Mouse (Mus musculus): ENCODE measurements at regions not wholly inside any gene's neighbourhood (a gene's known extent, or its start where the extent isn't known, plus 50 kb on each side); places are given as distances from the start of the nearest gene placed in this dataset.

DNA sequence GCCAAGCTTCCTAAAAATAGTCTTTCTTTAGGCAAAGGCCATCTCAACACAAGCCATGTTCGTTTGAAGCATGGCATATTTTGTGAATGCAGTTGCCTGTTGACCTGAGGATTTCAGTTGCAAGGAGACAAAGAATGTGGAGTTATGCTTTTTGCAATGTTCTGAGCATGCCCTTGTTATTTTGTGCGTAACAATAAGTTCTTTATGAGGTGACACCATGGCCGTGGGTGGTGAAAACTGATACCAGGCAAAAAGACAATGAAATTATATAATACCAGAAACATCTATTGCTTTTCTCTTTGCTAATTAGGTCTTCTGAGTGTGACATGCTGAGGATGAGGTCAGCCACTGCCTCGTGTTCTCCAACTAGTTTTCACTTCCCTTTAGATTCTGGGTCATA, 236.4 kb downstream of the Ttc32 start:
- no peak for DNase-seq (ENCODE audit: low spot score in 2 of 2)

GRCm38 (mm10) chr12:9271484-9271883, 241.7 kb downstream of the Ttc32 start:
- no peak for DNase-seq (ENCODE audit: low spot score in 2 of 2)

GRCm38 (mm10) chr12:9274181-9274580, 244.4 kb downstream of the Ttc32 start:
- no peak for DNase-seq (ENCODE audit: low spot score in 2 of 2)

DNA sequence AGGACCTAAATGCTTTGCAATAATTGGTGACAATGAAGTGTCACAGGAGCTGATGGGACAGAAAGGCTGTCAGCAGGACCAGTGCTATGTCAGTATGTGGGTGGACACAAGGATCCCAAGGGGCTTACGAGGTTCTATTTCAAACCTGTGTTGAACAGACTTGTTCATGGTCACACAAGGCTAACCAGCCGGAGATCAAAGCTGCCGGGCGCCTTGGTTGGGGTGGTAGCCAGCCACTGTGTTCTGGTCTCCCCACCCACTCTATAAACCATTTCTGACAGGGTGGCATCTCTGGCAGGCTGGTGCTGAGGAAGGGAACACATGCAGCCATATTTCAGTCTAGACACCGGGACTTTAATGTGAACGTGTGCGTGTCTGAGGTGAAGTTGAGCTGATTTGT, 245.9 kb downstream of the Ttc32 start:
- DNase-seq (ENCODE audit: low spot score in 2 of 2), result no peak

GRCm38 (mm10) chr12:9278735-9279134, 248.9 kb downstream of the Ttc32 start:
- DNase-seq (ENCODE audit: low spot score in 2 of 2), result no peak

DNA sequence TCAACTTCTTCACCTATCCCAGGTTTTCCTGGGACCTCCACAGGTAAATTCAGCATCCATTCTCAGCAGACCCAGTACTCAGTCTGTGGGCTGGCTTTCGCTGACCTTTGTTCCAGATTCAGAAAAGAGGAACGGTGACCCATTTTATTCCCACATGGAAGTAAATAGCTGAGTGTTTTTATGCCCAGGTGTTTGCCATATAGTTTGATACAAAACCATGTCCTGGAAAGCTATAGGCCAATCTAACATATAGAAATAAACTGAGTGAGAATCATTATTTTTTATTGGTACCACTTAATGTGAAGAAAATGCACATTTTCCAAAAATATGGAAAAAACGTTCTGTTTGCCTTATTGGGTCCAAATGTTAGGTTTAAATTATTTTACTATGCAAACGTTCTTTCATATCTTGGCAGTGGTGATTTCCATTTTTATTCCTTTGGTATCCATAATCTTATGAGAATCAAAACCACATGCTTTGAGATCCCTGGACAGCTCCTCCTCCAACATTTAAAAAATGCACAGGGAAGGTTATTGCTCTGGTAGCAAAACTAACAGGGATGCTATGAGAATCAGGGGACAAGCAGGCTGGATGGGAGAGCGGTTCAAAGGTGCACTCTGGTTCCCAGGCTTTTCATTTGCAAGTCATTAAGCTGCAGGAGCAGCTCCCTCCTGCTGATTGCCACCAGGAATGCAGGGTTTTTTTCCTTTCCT, 250.3 kb downstream of the Ttc32 start:
- no peak for DNase-seq (ENCODE audit: low spot score in 2 of 2)

- no peak for DNase-seq (ENCODE audit: low spot score in 2 of 2)
Observed at GRCm38 (mm10) chr12:9287271-9287670, 257.5 kb downstream of the Ttc32 start.

- DNase-seq (ENCODE audit: low spot score in 2 of 2), result no peak
Observed at GRCm38 (mm10) chr12:9292656-9293055, 262.9 kb downstream of the Ttc32 start.

GRCm38 (mm10) chr12:9295211-9295610, 265.4 kb downstream of the Ttc32 start:
- DNase-seq (ENCODE audit: low spot score in 2 of 2), result no peak

DNA sequence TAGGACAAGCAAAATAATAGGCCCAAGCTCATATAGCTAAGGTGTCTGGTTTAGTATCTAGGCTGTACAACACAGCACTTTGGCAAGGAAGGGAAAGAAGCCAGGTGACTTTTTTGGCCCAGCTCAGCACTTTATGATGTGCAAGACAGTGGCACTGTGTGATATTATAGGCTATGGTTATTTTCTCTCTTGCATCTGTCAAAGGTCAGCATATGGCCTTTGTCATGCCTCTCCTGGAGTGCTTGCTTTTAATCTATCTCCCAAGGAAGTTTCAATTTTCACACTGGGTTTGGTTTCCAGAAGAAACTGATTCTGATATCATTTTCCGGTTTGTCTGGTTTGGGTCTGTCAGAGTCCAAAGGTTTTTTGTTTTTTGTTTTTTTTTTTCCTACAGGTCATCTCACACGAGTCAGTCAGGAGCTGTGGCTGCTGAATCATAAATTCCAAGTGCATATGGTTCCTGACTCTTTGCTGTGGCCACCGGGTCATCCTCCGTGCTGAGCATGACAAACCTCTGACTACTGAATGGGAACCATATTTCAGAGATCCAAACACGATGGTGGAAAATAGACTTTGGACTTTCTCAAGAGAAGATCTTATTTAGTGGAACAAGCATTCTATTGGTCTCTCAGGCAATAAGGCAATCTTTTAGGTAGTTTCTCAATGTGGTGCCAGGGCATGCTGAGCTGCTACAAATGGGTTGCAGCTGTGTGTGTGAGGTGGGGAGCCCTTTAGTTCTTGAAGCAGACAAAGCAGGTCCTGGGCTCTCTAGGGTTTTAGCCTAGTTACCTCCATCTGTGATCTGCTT, 269.3 kb downstream of the Ttc32 start:
- no peak for DNase-seq (ENCODE audit: low spot score in 2 of 2)

- DNase-seq (ENCODE audit: low spot score in 2 of 2), result no peak
Observed at GRCm38 (mm10) chr12:9304146-9304545, 265.8 kb upstream of the Osr1 start.

- DNase-seq (ENCODE audit: low spot score in 2 of 2), result no peak
Observed at GRCm38 (mm10) chr12:9337891-9338672, 231.8 kb upstream of the Osr1 start.

DNA sequence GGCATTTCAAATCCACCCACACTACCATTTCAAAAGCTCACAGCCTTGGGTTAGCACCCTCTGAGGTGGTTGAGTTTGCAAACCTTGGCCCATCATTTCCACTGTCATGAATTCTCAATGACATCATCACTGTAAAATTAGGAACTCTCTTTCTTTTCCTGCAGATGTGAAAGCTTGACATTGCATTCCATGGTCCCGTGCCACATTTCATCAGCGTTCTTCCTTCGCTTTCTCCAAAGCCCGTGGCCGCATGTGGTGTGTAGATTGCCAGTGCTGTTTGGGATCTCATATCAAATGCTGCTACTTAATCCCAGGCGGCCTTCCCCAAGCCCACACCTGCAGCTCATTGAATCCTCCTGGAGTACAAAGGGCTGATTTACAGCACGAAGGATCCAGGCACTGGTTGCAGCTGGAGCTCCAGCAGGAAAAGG, 231.1 kb upstream of the Osr1 start:
- no peak for DNase-seq (ENCODE audit: low spot score in 2 of 2)

DNA sequence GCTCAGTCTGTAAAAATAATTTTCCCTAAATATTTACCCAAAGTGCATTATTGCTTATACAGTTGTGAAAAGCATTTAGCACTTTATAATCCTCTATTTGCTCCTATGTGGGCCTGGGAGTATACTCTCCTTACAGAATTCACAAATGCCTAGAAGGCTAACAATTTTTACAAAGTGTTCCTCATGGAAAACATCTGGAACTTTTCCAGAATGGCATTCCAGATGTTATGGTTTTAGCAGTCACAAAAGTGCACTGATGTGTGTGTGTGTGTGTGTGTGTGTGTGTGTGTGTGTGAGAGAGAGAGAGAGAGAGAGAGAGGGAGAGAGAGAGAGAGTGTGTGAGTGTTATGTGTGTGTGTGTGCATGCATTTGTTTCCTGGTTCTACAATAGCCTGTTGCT, 229.1 kb upstream of the Osr1 start:
- no peak for DNase-seq (ENCODE audit: low spot score in 2 of 2)

- no peak for DNase-seq (ENCODE audit: low spot score in 2 of 2)
Observed at GRCm38 (mm10) chr12:9345359-9345758, 224.6 kb upstream of the Osr1 start.

DNA sequence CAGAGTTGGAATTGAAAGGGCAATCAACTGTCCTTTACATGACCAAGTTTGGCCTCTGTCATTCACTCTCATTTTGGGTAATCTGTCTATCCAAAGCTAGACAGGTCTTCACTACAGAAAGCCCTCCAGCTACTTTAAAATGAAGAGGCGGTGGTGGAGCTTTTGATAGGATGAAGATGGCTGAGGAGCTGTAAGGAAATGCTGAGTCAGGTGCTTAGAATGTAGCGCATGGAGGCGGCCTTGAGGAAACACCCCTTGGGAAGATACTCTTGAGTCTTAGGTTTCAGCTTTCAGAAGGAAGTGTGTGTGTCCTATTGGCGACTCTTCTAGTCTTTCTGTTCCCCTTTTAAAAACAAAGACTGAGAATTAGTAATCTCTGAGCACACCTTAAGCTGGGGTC, 214.4 kb upstream of the Osr1 start:
- no peak for DNase-seq (ENCODE audit: low spot score in 2 of 2)

GRCm38 (mm10) chr12:9357856-9358255, 212.1 kb upstream of the Osr1 start:
- no peak for DNase-seq (ENCODE audit: low spot score in 2 of 2)

- DNase-seq (ENCODE audit: low spot score in 2 of 2), result no peak
Observed at GRCm38 (mm10) chr12:9358872-9359271, 211.0 kb upstream of the Osr1 start.

- DNase-seq (ENCODE audit: low spot score in 2 of 2), result no peak
Observed at GRCm38 (mm10) chr12:9365931-9366330, 204.0 kb upstream of the Osr1 start.

GRCm38 (mm10) chr12:9368682-9369081, 201.2 kb upstream of the Osr1 start:
- no peak for DNase-seq (ENCODE audit: low spot score in 2 of 2)

DNA sequence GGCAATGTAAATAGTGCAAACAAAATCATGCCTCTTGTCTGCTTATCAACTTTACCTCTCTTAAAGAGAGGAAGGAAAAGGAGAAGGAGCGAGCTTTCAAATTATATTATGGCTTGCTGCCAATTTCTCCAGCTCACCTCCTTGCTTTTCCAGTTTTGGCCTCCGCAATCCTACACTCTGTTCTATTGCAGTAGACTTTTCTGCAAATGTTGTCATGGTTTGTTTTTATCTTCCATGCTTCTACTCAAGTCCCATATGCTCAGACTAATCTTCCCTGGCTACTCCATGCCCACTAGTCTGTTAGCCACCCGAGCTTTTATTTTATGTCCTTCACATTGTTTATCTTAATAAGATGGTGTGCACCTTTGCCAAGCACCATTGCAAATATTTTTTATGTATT, 168.0 kb upstream of the Osr1 start:
- no peak for DNase-seq (ENCODE audit: low spot score in 2 of 2)

DNA sequence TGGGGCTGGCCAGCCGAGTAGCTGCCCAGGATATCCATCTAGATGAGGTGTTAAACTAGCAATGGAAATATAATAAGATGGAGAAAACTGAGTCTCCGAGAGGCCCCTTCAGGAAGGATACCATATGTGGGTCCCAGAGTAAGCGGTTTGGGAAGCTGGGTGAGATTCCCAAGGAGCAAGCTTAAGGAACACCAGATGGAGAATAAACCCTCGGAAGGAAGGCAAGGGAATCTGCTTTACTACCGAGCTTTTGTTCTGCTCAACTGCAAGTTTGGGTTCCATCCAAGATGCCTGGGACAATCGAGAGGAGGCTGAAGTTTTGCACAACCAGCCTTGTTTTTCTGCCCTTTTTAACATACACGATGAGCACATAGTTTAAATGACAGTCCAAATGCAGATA, 164.9 kb upstream of the Osr1 start:
- no peak for DNase-seq (ENCODE audit: low spot score in 2 of 2)

GRCm38 (mm10) chr12:9419311-9419710, 150.6 kb upstream of the Osr1 start:
- no peak for DNase-seq (ENCODE audit: low spot score in 2 of 2)

Data from cerebellum, postnatal 4 days (tissue).